Mouse (Mus musculus): ENCODE results near the gene Xkr7. TPM values are rescaled to one million over a fixed set of nuclear protein-coding genes. Genes with fewer than 3 reads are reported as not detected.

Xkr7 gene
- total RNA-seq, 1 experiment from 2014 or later: not detected

DNA sequence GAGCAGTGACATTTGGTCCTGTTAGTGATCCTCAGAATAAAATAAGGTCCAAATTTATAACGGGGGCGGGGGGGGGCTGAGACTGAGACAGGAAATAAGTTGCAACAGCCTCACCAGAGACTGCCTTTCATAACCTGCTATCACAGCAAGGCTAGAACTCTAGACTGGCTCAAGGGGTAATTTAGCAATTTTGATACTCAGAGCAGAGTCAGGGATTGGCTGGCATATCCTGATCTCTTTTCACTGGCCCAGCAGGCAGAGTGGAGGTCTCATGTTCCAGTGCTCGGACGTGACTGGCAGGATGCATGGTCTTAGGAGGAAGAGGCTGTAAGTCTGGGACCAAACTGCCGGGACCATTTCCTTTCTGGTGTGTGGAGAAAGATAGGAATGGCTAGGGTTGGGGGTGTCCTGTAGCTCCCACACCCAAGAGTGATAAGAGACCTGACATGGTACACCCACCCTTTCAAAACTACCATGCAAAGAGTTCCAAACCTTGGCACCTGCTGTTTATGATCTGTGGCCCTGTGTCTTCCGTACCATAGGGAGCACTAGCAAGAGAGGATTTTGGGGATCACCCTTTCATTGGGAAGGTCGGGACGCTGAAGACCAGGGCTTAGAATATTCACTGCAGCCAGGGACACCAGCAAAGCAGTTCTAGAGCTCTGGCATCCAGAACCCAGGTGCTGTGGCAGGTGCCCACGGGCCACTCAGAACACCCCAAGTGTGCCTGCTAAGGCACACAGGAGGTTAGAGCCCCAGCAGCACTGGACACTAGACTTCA lies 32.7 kb downstream of the Xkr7 start:
- ATAC-seq (ENCODE audit: extremely low read depth, insufficient number of reproducible peaks, low FRiP score, poor library complexity, severe bottlenecking): no peak

DNA sequence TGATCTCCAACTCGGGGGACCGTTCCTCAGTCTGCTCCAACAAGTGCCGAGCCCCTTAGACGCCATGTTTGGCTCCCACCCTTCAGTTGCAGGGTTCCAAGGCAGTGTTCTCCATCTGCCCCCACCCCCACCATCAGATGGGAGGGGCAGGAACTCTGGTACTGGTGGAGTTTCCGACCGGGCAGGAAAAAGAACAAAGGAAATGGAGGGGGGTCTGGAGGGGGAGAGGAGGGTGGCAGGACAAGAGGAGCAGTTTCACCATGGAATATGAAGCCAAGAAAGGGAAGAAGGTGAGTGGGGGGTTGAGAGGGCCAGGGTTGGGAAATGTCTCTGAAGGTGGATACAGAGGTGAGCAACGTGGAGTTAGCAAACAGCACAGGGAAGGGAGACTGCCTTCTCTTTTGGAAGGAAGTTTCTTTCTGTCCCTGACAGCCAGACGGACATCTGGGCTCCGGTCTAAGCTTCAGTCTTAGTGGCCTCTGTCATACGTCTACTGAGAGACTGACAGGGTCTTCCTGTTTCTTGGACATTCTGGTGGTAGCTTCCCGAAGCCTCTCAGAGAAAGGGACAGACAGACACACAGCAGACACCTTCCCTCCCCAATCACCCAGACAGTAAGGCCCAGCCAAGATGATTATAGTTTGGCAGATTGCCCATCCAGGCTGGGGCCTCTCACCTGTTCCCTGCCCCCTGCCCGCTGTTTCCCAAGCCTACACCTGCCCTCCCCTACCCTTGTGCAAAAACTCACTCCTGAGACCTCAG lies 34.3 kb downstream of the Xkr7 start, which contains the start of gene Ccm2l:
Gene Ccm2l (plus strand): TSS at position 209 of the 762 bp plus-strand sequence.
- no peak for ATAC-seq (ENCODE audit: extremely low read depth, insufficient number of reproducible peaks, low FRiP score, poor library complexity, severe bottlenecking)

- no peak for ATAC-seq (ENCODE audit: extremely low read depth, insufficient number of reproducible peaks, low FRiP score, poor library complexity, severe bottlenecking)
These were observed 35.3 kb downstream of the Xkr7 start for GRCm38 (mm10) chr2:153066991-153067390.

DNA sequence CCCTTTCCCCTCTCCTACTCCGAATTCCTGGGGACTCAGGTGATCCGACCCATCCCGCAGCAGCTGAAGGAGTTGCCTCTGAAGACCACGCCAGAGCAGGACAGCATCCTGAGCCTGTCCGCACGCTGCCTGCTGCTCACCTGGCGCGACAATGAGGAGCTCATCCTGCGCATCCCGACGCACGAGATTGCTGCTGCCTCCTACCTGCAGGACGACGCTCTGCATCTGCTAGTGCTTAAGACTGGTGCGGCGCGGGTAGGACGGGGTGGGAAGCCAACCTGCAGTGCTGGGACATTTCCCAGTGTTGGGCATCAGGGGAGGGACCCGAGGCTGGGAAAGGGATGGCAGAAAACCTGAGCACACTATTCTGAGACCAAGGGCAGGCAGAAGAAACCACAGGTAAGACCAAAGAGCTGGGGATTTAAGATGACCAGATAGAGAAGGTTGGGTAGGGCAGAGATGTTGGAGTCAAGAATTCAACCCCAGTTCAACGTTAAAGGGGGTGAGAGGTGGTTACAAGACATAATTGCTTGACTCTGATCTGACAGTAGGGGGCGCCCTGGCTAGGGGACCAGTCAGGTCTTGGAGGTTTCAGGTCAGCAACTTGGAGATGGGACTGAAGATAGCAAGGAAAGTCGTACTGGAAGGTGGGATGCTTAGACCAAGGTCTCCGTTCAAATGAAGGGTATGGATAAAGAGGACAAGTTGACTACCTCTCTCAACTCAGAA lies 39.3 kb downstream of the Xkr7 start:
- no peak for ATAC-seq (ENCODE audit: extremely low read depth, insufficient number of reproducible peaks, low FRiP score, poor library complexity, severe bottlenecking)

DNA sequence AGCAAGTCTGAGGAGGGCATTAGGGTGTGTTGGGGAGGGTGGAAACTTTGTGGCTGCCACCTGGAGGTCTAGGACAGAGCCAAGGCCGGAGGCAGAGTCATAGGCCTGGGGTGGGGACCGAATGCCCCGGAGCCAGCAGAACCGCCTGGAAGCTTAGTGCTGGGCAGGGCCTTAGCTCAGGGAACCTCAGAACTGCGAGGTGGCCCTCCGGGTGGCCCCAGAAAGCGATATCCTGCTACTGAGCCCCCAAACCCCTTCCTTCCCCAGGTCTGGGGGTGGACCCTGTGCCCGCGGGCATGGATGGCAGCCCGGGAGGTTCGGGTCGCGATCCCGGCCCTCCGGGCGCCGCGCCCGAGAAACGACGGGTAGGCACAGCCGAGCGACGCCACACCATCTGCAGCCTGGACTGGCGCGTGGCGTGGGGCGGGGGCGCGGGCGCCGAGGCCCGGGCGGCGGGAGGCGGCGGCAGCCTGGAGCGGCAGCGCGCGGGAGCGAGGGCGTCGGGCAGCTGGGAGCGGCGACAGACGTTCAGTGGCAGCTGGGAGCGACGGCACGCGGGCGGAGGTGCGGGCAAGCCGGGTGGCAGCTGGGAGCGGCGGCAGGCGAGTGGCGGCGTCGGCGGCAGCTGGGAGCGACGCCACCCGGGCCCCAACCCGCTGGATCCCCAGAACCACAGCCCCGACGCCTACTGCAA lies 40.0 kb downstream of the Xkr7 start:
- no peak for ATAC-seq (ENCODE audit: extremely low read depth, insufficient number of reproducible peaks, low FRiP score, poor library complexity, severe bottlenecking)

- no peak for ATAC-seq (ENCODE audit: extremely low read depth, insufficient number of reproducible peaks, low FRiP score, poor library complexity, severe bottlenecking)
These were observed 43.0 kb downstream of the Xkr7 start for GRCm38 (mm10) chr2:153074651-153075050.

- no peak for ATAC-seq (ENCODE audit: extremely low read depth, insufficient number of reproducible peaks, low FRiP score, poor library complexity, severe bottlenecking)
These were observed 44.3 kb downstream of the Xkr7 start for GRCm38 (mm10) chr2:153075961-153076360.

DNA sequence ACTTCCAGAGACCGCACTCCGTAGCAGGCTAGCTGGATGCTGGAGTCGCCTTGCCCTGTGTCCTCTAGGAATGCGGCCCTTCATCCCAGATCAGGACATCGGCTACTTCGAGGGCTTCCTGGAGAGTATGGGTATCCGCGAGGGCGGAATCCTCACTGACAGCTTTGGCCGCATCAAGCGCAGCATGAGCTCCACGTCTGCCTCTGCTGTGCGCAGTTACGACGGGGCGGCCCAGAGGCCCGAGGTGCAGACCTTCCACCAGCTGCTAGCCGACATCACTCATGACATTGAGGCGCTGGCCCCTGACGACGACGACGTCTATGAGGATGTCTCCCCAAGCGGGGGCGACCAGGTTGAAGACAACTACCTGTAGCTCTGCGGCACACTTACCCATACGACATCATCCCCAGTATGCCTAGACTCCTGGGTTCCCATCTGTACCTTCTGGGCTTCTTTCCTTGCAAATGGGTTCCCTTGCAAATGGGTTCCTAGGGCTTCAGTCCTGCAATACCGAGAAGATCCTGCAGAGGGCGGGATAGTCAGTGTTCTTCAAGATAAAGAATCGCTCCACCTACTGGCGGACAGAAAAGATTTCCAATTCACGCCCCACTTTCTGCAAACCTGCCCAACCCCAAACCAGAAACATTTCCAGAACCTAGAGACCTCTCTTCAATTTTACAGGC lies 49.3 kb downstream of the Xkr7 start:
- ATAC-seq (ENCODE audit: extremely low read depth, insufficient number of reproducible peaks, low FRiP score, poor library complexity, severe bottlenecking): peak; percentile 54

- no peak for ATAC-seq (ENCODE audit: extremely low read depth, insufficient number of reproducible peaks, low FRiP score, poor library complexity, severe bottlenecking)
These were observed 50.2 kb downstream of the Xkr7 start for GRCm38 (mm10) chr2:153081866-153082265.

- no peak for ATAC-seq (ENCODE audit: extremely low read depth, insufficient number of reproducible peaks, low FRiP score, poor library complexity, severe bottlenecking)
These were observed 51.6 kb downstream of the Xkr7 start for GRCm38 (mm10) chr2:153083275-153083674.

DNA sequence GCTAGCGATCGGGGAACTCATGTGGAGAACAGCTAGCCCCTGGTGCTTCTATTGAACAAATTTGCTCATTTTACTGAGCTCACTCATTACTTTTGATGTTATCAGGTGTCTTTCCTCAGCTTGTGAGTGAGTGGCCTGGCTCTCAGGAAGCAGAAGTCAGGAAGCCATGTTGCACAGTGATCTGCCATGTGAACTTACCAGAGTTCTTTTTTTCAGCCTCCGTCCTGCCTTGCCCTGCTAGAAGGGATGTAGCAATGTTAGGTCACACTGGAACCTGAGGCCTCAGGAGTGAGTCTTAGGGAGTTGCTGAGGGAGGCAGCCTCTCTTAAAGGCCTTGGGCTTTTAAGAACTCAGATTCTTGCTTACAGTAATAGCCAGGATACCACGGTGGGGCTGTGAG lies 52.2 kb downstream of the Xkr7 start:
- ATAC-seq (ENCODE audit: extremely low read depth, insufficient number of reproducible peaks, low FRiP score, poor library complexity, severe bottlenecking): peak; percentile 17; the same call in 1 of the 2 replicates

GRCm38 (mm10) chr2:153084261-153084976 lies 52.8 kb downstream of the Xkr7 start:
- ATAC-seq (ENCODE audit: extremely low read depth, insufficient number of reproducible peaks, low FRiP score, poor library complexity, severe bottlenecking): peak; percentile 88

- no peak for ATAC-seq (ENCODE audit: extremely low read depth, insufficient number of reproducible peaks, low FRiP score, poor library complexity, severe bottlenecking)
These were observed 53.9 kb downstream of the Xkr7 start for GRCm38 (mm10) chr2:153085556-153085955.

- ATAC-seq (ENCODE audit: extremely low read depth, insufficient number of reproducible peaks, low FRiP score, poor library complexity, severe bottlenecking): no peak
These were observed 54.5 kb downstream of the Xkr7 start for GRCm38 (mm10) chr2:153086166-153086565.

DNA sequence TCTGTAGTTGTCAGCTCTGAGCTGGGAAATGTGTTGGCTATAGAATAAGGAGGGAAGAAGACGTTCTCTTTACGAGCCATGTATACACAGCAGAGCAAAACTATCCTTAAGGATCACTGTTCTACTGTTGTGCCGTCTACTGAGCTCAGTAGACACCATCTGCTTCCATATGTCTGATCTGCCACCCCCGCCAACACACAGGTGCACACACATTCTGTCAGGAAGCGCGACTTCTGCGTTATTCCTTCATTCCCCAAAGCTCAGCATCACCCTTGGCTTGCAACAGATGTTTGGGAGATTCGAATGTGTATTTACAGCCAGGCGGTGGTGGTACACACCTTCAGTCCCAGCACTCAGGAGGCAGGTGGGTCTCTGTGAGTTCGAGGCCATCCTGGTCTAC lies 55.4 kb downstream of the Xkr7 start:
- no peak for ATAC-seq (ENCODE audit: extremely low read depth, insufficient number of reproducible peaks, low FRiP score, poor library complexity, severe bottlenecking)

GRCm38 (mm10) chr2:153089316-153089715 lies 57.7 kb downstream of the Xkr7 start:
- ATAC-seq (ENCODE audit: extremely low read depth, insufficient number of reproducible peaks, low FRiP score, poor library complexity, severe bottlenecking): no peak

DNA sequence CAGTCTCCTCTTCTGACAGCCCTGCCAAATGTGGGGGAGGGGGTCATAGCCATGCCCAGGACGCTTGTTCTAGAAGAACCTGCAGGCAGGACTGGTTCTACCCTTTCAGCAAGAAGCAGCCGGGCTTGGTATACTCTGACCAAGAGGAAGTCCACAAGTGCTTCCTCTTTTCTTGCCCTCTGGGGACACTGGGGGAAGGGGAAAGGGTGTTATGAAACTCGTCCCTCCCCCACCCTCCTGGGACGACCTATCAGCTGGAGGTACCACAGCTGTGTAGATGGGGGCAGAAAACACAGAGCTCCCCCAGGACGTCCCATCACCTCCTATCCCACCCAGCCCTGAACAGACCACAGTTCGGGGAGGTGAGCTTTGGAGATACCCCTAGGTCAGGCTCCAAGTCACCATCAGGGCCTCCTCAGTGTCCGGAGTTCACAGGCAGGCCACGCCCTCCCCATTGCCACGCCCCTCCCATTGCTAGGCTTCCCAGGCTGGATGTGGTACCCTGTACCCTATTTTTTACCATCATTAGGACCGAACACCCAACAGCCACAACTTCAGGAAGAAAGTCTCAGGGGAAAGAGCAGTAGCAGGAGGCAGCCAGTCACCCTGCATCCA lies 59.0 kb downstream of the Xkr7 start:
- ATAC-seq (ENCODE audit: extremely low read depth, insufficient number of reproducible peaks, low FRiP score, poor library complexity, severe bottlenecking): peak; percentile 97
